ENCODE assay signal across 8 mouse cellular contexts in genomic region chr15:84065140-84065539, GRCm38 (mm10). TPM values are rescaled to one million over a fixed set of nuclear protein-coding genes. Genes with fewer than 3 reads are reported as not detected.
DNase-seq lines count a peak whose midpoint lies in the region; ATAC-seq and TF ChIP-seq lines count a peak whose summit lies in the region.
"Had no signal": no experiment of that assay in that cellular context is flagged by ENCODE, and none has a peak within 500 bp of the region (broad histone marks: within the 10 kb centered on the region; RNA-seq: fewer than 3 reads in every experiment).

Efcab6 (minus strand) TSS chr15:84065379.

- peak; percentile 18 to 53 for DNase-seq in lung, adult 18-20 months
- DNase-seq in lung, adult 2 months: no peak
- DNase-seq in right cerebral cortex, postnatal 36 days (ENCODE audit: low spot score in 2 of 2): peak; percentile 71 to 79
- DNase-seq in thymus, postnatal 36 days: no peak
- no peak for DNase-seq in ovary, postnatal 36 days (ENCODE audit: low spot score)

- H3K4me1 ChIP-seq in lung, adult 2 months (ENCODE audit: control insufficient read depth, insufficient read depth, low read length): no peaks in the 10 kb centered on the region
- H3K4me1 ChIP-seq in forebrain, embryonic 13.5 days: peaks cover 26% of the 10 kb centered on the region
- peaks cover 22% of the 10 kb centered on the region for H3K4me1 ChIP-seq in limb, embryonic 12.5 days (replicated peaks)

- H3K36me3 ChIP-seq in forebrain, embryonic 13.5 days (ENCODE audit: poor library complexity, severe bottlenecking): no peaks in the 10 kb centered on the region
- no peaks in the 10 kb centered on the region for H3K36me3 ChIP-seq in limb, embryonic 12.5 days

- TF ChIP-seq CTCF in lung, adult 2 months (IDR thresholded peaks at IDR 0.05; ENCODE audit: insufficient read depth, low read length): no peak

- peaks cover 5% of the 10 kb centered on the region; the same call in 1 of the 2 replicates for H3K9me3 ChIP-seq in forebrain, embryonic 13.5 days (replicated peaks)
- peaks cover 4% of the 10 kb centered on the region; the same call in 1 of the 2 replicates for H3K9me3 ChIP-seq in limb, embryonic 12.5 days

- no peak within 1 kb of the TSS for H3K27ac ChIP-seq in forebrain, embryonic 13.5 days
- H3K27ac ChIP-seq in limb, embryonic 12.5 days: no peak within 1 kb of the TSS
- H3K27ac ChIP-seq: liver, embryonic 14.5 days had no signal

- peak; percentile 74 for ATAC-seq in forebrain, embryonic 13.5 days
- ATAC-seq in limb, embryonic 12.5 days (ENCODE audit: insufficient number of reproducible peaks, insufficient read depth, low FRiP score, low TSS enrichment, low read depth): no peak

- no peak within 1 kb of the TSS for H3K4me3 ChIP-seq in lung, adult 2 months (replicated peaks; ENCODE audit: extremely low read depth, low read depth, low read length)
- peak within 1 kb of the TSS; percentile 40 for H3K4me3 ChIP-seq in forebrain, embryonic 13.5 days
- peak within 1 kb of the TSS; percentile 29 for H3K4me3 ChIP-seq in limb, embryonic 12.5 days (replicated peaks)

- WGBS in lung, adult 2 months: 5% methylated on average over 29 of the region's 29 CpGs
- WGBS in forebrain, embryonic 13.5 days: under 1% methylated on average over 23 of the region's 29 CpGs
- 2% methylated on average over 29 of the region's 29 CpGs for WGBS in limb, embryonic 12.5 days

- peak within 1 kb of the TSS; percentile 51 for H3K9ac ChIP-seq in forebrain, embryonic 13.5 days
- H3K9ac ChIP-seq in limb, embryonic 12.5 days (replicated peaks): no peak within 1 kb of the TSS
- H3K9ac ChIP-seq: liver, embryonic 14.5 days had no signal

- no peak for TF ChIP-seq POLR2A in lung, adult 2 months (IDR thresholded peaks at IDR 0.05; ENCODE audit: borderline replicate concordance, extremely low read depth, low read depth, low read length)

- H3K4me2 ChIP-seq in forebrain, embryonic 13.5 days: peak within 1 kb of the TSS; percentile 69
- H3K4me2 ChIP-seq in limb, embryonic 12.5 days: peak within 1 kb of the TSS; percentile 60

- peaks cover 12% of the 10 kb centered on the region; the same call in 1 of the 2 replicates for H3K27me3 ChIP-seq in forebrain, embryonic 13.5 days
- H3K27me3 ChIP-seq in limb, embryonic 12.5 days: peaks cover 63% of the 10 kb centered on the region

RNA-seq across cellular contexts. Expression of gene Efcab6, which starts in this region (rescaled TPM):
- 1.6 and 2.2 TPM in 2 replicates for polyA plus RNA-seq in lung, adult 2 months (2012; rRNA removed)
- polyA plus RNA-seq in forebrain, embryonic 13.5 days (2015; fragmentation: Nextera tagmentation; extraction: Ambion mirVana): 1.9 and 2.3 TPM in 2 replicates
- polyA plus RNA-seq in limb, embryonic 12.5 days (2016; fragmentation: Nextera tagmentation; extraction: Ambion mirVana): 0.08 TPM in 1 of 2 replicates, not detected in the other
- polyA plus RNA-seq: liver, embryonic 14.5 days had no signal

Comparison
In these comparisons a context has a peak if more than half of its experiments do, and no peak if none do; other contexts are left out.
1. DNase-seq: peak in lung, adult 18-20 months (2 of 2) and right cerebral cortex, postnatal 36 days (2 of 2); none in lung, adult 2 months (single experiment), thymus, postnatal 36 days (0 of 2) and ovary, postnatal 36 days (single experiment).